Mouse (Mus musculus) adrenal gland, postnatal 14 days (tissue): ENCODE measurements around the gene Mob3a. TPM values are rescaled to one million over a fixed set of nuclear protein-coding genes. Genes with fewer than 3 reads are reported as not detected.

Experiments
- DNase-seq: peaks from one replicate; pipeline ENCODE4 v3.0.0; 2021; ENCODE audit warnings: mixed read lengths
- long read RNA-seq, 2 experiments: library from polyadenylated mRNA; stranded (forward); transcript quantifications; one replicate each; pipeline ENCODE4 v2.0.0; 2021
- total RNA-seq: library from RNA; stranded (reverse); gene quantifications from 2 replicates; pipeline ENCODE4 v1.2.3, GENCODE M21; 2021

Mob3a gene
- total RNA-seq: 12.8 and 24.1 TPM in 2 replicates
- long read RNA-seq, experiment 1, transcript Mob3a-201 (4 exons, 2,682 nt): major isoform, 22 of 25 reads
- long read RNA-seq, experiment 1, partial matches to known transcripts: 2 of 25 reads
- long read RNA-seq, experiment 1, other reads (novel, unspliced or antisense): 1 of 25 reads
- long read RNA-seq, experiment 2, transcript Mob3a-201 (4 exons, 2,682 nt): major isoform, 10 of 14 reads
- long read RNA-seq, experiment 2, partial matches to known transcripts: 2 of 14 reads
- long read RNA-seq, experiment 2, other reads (novel, unspliced or antisense): 2 of 14 reads

DNA sequence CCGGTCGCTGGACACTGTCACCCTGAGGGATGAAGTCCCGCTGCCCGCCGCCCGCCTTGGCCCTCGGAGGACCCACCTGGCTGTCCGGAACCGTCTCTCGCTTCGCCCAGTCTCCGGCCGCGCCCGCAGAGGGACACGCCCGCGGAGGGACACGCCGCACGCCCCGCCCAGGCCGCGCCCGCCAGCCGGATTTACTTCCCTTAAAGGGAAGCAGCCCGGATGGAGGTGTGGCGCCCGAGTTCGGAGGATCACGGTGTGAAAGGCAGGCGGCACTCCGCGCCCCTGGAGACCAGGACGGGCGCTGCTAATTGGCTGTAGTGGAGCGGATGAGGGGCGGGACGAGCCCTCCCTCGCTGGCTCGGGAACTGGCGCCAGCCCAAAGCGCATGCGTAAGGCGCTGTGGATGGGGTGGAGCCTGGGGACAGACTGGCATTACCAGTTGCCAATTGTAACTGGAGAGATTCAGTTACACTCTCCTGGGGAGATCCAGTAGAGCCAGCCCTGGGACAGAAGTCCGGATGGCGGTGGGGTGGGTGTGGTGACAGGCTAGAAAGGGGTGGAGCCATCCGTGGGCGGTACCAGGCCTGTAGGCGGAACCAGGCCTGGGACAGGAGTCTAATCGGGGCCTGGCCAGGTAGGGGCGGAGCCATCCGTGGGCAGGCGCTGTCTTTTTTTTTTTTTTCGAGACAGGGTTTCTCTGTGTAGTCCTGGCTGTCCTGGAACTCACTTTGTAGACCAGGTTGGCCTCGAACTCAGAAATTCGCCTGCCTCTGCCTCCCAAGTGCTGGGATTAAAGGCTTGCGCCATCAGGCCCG is at the start of gene Mob3a, which contains the start of gene Izumo4:
Gene Mob3a, minus strand, starts transcription at position 257 of the 815 bp plus-strand sequence.
Gene Izumo4, plus strand, starts transcription at position 464 of the 815 bp plus-strand sequence.
- peak; percentile 99 for DNase-seq

DNA sequence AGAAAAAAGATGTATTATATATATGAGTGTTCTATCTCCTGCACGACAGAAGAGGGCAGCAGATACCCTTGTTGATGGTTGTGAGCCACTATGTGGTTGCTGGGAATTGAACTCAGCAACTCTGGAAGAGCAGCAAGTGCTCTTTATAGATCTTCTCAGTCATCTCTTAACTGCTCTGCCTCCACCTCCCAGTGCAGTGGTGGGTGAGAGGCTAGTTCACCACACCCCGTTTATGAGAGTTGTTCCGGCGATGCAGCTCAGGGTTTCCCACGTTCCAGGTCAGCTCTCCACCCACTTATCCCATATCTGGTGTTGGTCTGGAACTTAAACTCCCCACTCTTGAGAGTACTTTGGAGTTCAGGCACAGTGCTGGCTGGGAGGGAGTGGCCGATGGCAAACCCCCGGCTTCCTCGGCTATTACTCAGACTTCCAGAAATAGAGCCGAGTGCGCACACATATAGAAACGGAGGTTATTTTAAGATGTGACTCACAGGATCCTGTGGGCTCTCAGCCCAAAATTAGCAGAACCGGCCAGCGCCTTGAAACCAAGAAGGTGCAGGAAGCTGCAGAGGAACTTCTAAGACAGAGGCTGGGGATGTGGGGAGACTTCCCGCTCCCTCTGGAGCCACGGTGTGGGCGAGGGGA is 49.5 kb upstream of the Mob3a start:
- DNase-seq: peak; percentile 78

DNA sequence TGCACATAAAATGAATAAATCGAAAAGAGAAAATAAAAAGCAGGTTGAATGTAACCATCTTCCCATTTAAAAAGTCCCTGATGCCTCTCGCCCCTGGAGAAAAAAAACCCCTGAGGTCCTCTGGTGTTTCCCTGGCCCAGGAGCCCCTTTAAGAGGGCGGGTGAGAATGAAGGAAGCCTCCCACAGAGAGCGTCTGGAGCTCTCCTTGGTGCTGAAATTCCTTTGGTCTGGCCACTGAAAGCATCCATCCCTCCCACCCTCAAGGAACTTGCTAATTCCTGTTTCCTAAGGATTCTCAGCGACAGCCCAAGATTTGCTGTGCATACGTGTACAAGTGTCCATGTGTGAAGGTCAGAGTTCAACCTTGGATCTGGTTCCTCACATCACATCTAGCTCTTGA is 46.8 kb upstream of the Mob3a start:
- DNase-seq: peak; percentile 83

DNA sequence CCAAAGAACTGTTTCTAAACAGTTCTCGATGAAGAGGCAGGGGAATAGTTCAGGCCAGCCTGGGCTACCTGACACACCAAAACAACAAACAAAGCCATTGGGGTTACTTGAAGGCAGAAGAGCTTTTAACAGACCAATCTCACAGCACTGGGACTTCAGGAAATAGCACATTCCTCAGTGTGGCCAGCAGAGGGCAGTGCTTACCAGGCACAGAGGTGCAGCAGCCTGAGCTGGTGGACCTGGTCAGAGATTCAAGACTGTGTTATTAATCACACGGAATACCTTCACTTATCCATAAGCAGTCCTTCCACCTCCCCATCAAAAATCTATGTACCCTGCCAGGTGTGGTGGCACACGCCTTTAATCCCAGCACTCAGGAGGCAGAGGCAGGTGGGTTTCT is 45.6 kb upstream of the Mob3a start:
- peak; percentile 91 for DNase-seq

DNA sequence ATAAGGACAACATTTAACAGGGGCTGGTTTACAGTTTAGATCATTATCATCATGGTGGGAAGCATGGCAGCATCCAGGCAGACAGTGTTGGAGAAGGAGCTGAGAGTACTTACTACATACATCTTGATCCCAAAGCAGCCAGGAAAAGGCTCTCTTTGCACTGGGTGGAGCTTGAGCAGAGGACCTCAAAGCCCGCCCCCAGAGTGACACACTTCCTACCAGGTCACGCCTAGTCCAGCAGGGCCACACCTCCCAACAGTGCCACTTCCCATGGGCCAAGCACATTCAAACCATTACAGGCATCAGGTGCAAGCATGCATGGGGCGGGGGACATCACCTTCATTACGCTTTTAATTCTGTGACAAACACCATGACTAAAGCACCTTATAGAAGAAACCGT is 42.5 kb upstream of the Mob3a start:
- DNase-seq: peak; percentile 86

DNA sequence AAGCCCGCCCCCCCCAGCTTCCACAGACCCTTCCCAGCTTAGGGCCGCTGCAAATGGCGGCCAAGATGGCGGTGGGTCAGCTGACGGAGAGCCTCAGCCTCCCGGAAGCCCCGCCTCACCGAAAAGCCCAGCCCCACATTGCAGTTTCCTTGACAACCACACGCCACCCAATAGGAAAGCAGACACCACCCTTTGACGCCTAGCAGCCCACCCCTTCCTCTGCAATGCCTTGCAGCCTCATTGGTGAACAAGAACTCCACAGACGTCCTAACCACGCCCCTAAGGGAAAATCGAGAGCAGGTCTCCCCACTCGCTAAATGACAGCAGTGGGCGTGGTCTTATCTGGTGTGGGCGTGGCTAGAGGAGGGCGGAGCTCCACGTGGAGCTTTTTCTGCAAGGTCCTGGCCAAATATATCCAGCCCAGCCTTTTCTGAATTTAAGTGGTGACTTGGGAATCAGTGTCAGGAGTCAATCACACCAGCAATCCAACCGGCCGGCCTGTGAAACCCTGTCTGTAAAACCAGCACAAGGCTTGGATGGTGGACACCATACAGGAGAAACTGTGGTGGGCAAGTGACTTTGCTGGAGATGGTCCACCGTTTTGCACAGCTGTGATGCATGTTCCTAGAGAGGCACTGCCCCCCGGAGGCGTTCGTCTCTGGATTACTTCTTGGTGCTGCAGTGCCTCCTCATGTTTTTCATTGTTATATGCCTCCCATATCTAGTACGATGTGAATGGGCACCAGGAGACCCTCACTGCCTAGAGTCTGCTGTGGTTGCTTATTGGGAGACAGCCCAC is 40.6 kb upstream of the Mob3a start, which contains the start of gene Ap3d1:
Gene Ap3d1, minus strand, starts transcription at position 85 of the 799 bp plus-strand sequence.
- DNase-seq: peak; percentile 99

DNA sequence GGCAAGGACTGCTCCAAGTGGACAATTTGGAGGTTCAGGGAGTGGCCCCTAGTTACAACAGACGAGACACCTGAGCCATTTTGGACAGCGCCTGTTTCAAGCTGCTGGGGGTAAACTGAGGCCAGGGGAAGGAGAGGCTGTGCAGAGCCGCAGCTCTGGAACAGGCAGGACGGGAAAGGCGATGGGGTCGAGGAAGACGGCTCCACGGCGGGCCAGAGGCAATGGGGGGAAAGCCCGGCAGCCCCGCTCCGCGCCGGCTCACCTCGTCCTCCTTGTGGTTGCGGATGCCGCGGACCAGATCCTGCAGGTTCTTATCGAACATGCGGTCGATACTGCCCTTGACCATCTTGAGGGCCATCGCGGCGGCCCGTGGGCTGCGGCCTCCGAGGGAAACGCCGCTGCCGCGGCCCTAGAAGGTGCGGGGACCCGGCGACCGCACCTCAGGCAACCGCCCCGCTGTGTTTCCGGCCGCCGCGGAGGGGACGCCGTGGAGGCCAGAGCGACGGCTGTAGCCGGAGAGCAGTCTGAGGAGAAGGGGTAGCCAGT is 39.9 kb upstream of the Mob3a start:
- no peak for DNase-seq

DNA sequence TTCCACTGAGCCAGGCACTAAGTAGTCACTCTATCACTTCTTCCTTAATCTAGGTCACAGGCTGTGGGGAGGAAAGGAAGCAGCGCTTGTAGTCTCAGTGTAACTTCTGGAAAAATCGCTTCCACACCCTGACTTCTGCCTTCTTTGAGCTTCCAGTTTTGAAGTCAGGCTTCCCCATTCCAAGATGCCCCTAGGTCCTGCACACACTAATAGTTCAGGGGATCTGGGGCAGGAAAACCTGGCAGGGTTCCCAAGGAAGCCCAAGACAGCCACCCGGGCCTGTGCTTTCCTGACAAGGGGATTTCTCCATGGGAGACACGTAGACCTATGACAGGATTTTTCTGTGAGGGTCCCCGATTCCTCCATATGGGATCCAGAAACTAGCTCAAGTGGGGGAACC is 39.4 kb upstream of the Mob3a start:
- peak; percentile 48 for DNase-seq

DNA sequence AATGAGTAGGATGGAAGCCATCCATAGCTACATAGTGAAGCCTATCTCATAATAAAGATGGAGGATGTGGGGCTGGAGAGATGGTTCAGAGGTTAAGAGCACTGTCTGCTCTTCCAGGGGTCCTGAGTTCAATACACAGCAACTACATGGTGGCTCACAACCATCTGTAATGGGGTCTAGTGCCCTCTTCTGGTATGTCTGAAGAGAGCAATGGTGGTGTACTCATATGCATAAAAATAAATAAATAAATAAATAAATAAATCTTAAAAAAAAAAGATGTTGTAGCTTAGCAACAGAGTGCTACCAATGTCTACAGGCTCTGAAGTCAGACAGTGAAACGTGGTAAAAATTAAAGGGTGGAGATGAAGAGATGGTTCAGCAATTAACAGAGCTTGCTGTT is 36.9 kb upstream of the Mob3a start:
- DNase-seq: no peak

DNA sequence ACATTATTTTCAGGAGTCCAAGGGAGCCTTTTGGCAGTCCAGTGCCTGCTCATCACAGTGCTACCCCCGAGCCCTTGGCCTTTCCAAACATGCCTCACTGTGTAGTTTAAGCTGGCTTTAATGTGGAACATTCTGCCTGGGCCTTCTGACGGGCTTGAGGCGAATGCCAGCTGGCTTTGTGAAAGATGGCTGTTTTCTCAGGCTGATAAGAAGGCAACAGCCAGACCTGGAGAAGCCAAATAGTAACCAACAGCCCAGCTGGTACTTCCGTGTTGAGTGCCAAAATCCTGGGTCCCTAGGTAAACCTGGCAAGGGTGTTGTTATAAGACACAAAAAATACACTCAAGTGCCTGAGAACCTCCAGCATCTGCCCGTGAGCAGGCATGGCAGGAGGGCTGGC is 35.0 kb upstream of the Mob3a start:
- DNase-seq: peak; percentile 63

DNA sequence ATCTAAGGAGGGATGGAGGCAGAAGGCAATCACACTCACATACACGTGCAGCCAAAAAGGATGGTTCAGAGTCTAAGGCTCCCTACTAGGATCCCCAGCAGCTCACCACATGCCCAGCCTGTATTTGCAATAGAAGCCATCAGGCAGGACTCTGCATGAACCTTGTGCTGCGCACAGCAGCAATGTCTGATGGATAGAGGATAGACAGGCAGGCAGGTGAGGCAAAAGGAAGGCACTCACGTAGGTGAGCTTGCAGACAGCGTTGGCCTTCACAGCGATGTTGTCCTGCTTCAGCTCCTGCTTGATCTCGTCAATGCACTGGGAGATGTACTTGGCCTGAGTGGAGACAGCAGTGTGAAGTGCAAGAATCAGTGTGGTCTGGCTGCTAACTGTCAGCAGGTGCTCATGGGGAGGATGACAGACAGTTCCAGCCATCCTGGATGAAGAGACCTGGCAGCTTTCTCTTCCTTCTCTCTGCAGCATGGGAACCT is 30.9 kb upstream of the Mob3a start:
- no peak for DNase-seq

DNA sequence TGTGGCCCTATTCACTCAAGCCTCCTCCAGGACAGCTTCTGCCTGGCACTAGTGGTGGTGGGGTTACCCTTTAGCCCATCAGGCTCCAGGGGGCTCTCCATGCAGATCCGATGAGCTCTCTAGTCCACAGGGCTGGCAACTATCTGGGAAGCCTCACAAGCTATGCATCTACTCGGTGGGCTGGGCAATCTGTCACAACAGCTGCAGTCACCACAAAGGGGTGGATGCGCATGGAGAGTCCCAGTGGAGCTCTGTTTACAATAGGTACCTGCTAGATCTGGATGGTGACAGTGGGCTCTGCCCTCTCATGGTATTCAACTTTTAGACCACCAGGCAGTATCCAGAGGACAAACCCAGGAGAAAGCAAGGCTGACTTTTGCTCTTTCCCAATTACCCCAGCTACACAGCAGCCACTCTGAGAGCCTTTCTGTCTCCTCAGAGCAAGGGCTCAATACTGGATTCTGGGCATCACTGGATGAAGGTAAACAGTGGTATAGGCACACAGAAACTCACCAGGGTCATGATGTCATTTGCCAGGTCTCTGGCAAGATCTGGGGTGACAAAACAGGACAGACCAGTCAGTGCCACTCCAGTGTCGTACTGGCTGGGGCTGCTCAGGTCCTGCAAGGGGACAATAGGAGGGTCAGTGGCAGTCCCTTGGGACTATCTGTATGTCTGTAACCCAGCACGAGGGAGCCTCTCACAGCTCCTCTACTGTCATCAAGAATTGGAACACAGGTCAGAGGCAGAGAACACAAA is 25.8 kb upstream of the Mob3a start:
- no peak for DNase-seq

DNA sequence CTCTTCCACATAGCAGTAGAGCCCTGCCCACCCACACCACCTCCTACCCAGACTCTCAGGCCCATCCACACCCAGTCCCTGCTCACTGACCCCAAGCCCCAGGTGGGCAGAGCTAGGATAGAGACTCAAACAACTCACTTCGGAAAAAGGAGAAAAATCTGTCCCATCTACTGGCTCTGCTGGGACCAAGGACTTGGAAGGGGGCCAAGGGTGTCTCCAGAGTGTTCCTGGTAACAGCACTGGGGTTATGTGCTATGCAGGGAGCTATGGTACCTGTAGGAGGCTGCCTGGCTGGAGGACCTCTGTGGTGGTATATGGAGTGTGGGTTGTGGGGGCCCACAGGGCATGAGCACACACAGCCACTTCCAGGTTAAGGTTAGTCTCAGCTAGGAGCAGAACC is 15.5 kb upstream of the Mob3a start:
- peak; percentile 82 for DNase-seq

DNA sequence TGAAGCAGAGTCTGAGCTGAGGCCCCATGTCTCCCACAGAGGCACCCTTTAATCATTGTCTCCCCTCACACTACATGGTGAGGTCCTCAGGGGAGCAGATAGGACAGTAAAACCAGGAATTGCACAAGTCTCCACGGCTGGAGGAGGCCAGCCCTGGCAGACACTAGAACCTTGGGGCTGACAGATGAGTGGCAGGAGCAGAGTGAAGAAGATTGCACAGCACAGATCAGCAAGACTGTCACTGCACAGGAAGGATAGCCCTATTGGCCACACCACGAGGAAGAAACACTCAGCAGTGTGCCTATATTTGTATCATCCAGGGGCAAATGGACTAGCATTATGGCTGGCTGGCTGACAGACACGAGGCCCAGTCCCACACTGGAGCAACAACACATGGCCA is 9.1 kb upstream of the Mob3a start:
- DNase-seq: no peak

DNA sequence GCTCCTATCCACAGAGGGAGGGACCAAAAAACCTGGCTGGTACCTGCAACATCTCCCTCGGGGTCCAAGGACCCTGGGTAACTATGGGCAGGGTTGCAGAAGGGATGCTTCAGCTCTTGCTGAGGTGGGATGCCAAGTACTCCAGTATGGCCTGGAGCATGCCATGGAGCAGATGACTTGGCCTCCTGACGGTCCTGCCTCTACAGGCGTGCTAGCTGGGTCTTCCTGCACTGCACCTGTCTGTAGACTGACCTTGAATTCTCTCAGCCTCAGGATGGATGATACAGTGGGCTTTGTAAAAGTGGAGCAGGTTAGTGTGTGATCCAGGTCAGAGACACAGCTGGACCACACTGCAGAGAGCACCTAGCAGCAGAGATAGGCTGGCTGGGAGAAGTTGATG is 3.7 kb upstream of the Mob3a start:
- no peak for DNase-seq

DNA sequence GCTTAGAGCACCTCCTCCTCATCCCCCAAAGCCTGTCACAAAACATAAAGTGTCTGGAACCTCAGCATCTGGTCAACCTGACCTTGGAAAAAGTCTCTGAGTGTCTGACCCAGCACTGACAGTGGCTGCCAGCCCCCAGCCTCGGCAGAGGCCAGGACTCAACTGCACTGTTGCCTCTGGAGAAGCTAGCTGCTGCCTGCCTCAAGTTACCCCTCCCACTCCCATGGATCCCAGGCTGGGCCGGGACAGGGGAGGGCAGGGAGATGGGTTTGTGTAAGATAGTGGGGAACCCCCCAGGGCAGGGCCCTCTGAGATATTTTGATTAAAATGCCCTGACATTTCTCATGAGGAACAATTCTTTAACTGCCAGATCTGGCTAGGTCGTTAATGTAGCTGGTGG is 3.3 kb upstream of the Mob3a start:
- no peak for DNase-seq

DNA sequence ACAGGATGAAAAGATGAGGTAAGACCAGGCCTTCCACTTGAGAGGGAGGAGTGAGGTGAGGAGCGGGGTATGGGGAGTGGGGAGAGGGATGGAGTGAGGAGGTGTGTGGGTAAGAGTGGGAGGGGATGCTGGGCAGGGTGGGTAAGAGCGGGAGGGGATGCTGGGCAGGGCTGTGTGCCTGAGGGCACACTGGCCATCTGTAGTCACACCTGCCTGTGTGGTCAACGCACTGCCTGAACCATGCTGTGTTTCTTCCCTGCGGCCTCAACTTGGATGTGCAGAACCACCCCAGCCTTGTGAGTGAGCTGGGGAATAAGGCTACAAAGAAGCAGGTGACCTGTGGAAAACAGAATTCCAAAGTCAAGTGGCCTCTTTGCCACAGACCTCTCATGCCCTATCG is 2.6 kb upstream of the Mob3a start:
- no peak for DNase-seq

DNA sequence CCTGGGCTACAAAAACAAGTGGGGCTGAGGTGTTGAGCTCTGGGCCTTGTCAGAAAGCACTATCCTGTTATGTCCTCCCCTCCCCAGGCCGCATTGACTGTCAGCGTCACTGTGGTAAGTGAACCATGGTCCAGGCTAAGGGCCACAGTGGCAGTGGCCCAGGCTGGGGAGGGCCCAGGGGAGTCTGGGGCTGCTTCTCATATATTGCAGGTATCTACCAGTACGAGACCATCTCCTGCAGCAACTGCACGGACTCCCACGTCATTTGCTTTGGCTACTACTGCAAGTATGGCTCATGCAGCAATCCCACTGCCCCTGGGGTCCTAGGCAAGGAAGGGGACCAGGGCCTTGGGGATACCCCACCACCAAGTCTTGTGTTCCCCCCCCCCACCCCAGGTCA is 1.9 kb upstream of the Mob3a start:
- no peak for DNase-seq

DNA sequence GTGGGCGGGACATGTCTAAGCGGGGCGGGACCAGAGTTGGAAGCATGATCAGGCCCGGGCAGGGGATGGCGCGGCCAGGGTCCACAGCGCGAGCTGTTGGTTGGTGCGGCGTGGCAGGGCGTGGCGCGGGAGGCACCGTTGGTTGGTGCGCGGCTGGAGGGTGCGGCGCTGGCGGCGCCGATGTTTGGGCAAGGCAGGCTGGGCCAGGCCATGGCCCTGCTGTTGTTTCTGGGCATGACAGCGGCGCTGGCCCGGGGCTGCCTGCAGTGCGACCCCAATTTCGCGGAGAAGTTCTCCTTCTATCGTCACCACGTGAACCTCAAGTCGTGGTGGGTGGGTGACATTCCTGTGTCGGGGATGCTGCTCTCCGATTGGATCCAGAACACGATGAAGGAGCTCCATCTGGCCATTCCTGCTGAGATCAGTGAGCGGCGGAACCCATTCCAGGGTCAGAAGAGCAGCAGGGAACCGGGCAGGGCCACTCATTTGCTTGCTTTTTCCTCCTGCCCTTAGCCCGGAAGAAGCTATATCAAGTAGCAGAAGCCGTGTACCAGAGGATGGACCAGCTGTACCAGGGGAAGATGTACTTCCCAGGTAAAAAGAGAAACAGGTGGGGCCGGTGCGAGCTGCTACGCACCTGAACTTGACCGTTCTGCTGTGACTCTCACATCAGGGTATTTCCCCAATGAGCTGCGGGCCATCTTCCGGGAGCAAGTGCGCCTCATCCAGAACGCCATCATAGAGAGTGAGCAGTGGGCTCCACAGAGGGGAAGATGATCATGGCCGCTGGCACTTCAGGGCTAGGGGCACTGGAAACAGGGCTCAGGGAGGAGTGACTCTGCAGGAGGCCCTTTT is 986 bp upstream of the Mob3a start:
- DNase-seq: peak; percentile 98

DNA sequence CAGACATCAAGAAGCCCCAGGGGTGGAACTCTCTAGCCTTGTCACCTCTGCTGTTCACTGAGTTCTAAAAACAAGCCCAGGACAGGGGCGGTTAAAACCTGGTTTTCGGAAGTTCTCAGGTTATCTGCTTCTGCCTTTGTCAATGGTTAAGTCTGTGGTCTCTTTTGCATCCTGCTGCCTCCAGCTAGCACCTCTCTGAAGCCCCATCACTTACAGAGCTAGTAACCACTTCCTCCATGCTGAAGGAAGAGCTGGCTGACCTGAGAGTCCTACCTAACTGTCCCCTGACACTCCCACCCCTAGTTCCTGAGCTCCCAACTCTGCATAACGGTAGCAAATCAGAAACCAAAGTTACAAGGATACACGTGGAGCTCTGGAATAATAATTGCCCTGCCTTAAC is 1.0 kb downstream of the Mob3a start:
- no peak for DNase-seq
